Mouse (Mus musculus): Measurements from ENCODE around the gene Diaph3. TPM values are rescaled to one million over a fixed set of nuclear protein-coding genes. Genes with fewer than 3 reads are reported as not detected.

The Diaph3 gene
- total RNA-seq, 4 experiments from 2014 or later: 0.73 to 1.7 (median 0.96) TPM

DNA sequence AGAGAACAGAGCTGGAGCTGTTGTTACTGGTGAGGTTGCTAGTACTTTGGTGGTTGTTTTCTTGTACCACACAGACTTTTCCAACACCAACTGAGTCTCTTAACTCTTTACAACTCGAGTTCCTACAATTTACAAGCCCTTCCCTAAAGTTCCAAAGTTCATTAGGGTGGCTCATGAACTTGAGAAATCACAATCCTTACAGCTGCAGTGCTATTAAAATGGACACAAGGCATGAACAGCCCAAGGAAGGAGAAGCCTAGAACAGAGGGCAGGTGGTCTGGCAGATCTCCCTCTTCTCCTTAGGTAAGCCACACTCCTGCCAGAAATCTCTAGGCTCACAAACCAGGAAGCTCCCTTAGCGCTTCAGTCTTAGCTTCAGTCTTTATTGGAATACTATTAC is 303.4 kb downstream of the Diaph3 start:
- no peak for DNase-seq

DNA sequence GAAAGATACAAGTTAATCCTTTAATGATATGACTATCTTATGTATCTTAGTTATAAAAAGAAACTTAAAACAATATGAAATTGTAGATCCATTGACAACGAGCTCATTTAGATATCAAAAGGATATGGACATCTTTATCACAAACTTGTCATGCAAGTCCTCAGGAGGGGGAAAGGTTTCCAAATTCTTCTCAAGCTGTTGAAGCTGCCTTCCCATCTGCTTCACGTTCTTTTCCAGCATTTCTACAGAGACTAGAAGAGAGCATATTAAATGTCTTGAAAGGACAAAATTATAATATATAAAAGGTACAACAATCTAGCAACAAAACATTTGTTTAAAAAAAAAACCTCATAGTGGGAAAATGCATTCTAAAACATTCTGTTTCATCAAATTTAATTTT is 306.2 kb downstream of the Diaph3 start:
- no peak for DNase-seq

DNA sequence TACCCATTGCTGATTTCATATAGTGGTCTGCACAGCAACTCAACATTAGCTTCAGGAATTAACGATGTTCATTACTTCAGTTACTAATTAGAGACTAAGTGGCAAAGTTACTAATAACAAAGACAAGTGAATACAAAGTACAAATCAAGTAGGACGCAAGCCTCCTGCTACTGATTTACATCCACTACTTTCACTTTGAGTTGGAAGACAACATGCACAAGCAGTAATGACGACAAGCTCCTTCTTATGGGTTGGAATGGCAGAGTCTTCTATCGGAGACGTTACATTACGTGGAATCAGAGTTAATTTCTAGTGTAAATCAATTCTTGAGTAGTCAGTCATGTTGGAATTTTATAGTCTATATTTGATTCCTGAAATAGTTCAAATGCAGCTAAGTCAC is 306.8 kb downstream of the Diaph3 start:
- DNase-seq: no peak

DNA sequence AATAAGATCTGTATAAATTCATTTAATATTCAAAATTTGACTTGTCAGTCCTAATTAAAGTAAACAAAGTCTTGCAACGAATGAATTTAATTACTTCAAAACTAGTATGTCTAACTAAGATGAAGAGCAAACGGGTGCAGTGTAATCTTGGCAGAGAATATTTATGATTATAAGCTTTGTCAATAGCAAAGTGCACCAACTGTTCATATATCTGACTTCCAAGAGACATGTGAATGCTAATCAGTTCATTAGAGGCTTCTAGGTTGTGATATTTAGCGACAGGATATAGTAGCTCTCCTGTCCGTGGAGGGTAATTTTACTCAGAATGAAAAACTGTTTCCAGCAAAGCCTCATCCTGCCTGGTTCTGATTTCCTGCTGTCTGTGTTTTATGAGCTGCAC is 308.0 kb downstream of the Diaph3 start:
- DNase-seq: no peak

DNA sequence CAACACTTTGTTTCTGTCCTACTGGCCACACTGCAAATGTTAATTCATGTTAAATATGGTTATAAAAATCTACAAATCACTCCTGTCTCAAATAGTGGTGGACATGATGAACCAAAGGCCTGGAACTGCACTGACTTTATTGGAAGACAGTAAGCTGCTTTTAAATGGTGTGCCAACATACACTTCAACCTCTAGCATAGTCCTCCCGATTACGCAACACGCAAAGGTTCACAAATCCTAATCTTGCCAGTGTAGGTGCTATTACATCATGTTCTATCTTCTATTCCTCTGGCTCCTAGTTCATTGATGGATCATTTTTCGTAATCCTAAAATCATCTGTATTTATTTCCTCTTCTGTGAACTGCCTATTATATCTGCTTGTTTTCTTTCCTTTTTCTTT is 324.8 kb downstream of the Diaph3 start:
- DNase-seq: no peak

DNA sequence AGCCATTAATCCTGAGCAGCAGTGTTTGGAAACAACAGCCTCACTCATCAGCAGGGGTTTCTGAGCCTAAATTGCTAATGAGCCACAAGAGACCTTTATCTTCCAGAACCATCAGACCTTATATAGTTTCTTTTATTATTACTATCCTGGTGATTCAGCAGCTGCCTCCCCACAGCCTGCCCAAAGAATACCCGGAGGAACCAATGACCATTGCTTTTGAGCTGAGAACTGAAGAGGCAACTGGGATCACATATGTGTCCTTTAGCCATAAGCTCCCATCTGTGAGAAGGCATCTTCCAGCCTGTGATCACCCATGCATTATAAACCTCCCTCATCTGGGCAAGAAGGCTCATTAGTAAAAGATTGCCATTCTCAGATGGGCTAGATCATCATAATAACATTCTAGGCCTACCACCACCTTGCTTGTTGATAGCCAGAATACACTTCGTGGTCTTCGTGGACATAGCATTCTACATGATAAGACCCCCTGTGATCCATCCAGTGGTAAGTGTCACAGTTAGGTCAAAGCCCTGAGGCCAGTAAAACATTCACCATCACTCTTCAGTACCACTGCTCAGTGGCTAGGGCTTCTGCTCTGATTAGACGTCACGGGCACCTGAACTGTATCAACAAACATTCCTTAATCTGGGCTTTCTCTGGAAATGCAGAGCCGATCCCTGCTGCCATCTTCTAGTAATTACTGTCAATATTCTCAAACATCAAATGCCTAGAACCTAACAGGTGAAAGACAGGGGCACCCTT is 352.0 kb downstream of the Diaph3 start:
- no peak for DNase-seq

DNA sequence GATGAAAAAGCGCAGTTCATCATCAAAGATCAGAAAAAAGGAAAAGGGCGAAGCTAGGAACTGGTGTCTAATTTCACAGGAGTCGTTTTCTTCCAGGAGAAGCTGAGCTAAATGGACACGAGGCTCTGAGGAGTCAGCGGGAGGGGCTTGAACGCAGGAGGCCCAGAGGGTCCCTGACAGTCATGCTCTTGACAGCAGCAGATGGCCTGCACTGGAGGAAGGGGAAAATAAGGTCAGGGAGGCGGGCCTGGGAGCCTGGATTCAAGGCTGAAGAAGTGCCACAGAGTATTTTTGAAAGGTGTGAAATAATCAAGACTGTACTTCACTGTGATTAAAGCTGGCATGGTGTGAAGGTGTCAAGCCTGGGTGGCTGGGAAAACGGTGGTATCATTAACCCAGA is 354.2 kb downstream of the Diaph3 start:
- no peak for DNase-seq

DNA sequence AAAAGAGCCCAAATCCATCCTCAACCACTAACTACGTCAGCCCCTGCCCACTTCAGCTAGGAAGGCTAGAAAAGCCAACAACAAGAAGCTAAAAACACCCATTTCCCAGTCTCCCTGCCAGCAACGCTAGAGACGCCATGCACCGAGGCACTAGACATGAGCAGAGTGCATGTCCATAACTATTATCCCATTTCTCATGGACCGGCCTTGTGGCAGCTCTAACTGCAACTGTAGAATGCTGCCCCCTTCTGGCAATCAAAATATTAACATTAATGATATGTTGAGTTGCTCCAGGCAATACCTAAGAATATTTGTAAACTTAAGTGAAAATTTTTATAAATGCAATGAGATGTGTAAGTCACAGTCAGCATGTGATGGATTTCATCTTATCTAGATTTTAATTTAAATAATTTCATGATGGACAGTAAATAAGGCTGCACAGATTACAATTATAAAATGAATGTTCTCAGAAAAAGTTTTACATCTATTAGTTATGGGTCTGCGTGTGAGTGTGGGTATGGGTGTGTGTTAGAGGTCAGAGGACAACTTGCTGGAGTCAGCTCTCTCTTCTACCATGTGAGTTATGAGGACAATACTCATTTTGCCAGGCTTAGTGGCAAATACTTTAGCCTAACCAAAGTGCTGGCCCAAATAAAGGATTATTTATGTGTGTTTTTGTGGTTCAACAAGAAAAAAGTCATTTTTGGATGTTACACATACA is 359.3 kb downstream of the Diaph3 start:
- peak; percentile 2 for DNase-seq

DNA sequence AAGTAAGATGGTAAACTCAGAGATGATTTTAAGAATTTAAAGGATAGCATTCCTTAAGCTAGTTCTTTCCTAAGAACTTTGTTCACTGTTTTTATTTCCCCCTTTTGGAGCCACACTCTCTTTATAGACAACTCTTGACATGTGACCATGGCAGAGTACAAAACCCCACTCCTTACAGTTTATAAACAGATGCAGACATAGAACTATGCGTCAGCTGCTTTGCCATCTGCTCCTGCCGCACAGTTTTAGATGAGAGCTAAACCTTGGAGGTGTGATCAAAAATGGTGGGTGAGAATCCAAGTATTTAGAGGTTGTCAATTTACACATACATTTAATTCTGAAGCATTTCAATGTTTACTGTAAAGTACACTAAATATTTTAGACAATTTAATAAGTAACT is 367.7 kb downstream of the Diaph3 start:
- DNase-seq: no peak

DNA sequence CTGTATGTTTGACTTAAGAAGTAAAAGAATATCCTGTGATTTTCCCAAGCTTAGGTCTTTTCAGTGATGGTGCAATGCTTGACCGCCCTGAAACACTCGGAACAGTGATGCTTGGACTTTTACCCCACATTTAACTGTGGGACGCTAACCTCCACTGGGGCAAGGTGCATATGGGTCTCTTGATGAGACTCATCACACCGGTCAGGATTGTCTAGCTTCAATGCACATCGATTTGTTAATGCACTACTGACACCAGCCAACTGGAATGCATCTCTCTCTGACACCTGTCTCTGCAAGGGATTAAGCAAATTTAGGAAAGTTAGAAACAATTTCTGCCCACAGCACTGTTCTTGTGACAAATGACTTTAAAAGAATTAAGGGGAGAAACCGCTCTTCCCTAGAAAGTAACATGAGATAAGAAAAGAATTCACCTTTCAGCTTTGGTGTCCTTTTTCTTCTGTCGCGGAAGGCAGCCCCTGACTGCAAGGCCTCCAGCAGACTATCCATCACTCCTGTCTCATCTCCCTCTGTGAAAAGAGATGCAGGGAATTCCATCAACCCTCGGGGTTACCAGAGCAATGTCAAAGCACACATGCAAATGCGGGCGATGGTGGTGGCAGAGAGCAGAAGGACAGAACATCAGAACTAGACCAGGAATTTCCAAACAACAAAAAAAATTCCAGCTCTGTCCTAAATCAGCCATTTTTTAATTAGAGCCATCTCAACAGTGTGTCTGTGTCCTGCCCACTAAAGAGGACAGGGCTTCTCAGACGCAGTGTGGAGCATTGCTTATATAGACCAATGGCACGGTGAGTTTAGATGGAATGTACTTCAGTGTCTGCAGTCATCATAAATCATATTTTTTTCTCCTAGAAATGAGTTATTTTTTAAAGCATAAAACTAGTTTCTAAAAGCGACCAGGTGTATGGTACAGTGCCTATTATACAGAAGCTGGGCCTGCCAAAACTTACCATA is 368.6 kb downstream of the Diaph3 start:
- DNase-seq: no peak

DNA sequence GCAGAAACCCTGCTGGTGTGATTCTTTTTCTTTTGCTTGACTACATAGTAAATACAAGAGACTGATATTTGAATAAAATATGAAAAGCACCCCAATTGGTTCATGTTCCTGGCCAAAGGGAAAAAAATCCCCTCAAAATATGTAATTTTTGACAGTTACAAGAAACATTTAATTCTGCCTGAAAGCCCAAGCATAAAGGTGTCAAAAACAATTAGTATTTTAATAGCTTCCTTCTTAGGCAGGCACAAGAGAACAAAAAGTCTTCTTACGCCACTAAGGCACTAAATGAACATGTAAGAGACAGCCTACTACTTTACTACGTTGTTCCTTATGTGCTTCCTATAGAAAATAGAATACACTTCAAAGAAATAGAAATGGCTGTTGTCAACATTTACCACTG is 376.7 kb downstream of the Diaph3 start:
- no peak for DNase-seq

DNA sequence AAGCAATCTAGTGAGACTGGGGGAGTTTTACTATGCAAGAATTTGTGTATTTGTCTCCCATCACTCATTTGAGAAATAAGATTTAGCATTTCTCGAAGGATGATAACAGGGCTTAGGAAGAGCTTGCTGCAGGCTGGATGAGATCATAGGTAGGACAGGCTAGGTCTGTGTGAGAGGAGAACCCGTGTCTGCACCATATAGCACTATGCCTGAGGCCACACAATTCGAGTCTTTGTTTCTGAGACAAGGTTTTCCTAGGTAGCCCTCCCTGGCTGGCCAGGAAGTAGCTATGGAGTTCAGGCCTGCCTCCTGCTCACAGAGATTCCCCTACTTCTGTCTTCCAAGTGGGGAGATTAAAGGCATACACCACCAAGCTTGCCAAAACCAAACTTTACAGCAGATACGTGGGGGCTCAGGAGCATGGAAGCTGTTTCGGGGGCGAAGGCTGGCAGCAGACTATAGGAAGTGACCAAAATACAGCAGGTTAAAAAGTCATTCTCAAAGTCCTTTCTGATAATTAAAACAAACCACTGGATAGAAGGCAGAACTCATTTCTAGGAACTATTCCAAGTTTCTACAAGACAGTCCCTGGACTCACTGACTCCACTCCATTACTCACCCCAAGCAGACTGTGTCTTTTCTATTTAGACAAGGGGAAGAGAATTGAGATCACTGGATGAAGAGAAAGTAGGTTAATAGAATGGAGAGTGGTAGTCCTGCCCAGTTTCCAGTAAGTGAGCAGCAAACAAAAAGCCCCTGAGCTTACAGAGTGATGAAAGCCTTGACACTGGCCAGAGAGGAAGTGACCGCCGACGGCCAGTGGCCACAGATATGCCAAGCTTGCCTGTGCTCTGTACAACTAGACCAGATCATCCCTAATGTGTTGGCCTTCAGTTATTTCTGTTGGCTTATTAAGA is 383.2 kb downstream of the Diaph3 start:
- DNase-seq: no peak

DNA sequence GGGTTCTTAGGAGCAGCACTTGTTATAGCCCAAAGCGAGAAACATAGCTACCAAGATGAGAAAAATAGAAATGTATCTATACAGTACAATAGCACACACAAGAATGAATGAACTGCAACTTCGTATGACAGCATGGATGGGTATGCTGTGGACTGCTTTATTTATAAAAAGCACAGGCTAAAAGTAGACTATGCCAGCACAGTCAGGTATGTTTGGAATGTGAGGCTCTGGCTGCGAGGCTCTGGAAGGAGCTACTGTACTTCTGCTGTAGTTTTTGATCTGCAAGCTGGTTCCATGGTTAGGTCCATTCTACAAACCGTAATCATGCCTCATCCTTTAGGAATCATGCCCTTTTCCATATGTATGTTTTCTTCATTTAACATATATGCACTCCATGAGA is 383.9 kb downstream of the Diaph3 start:
- DNase-seq: no peak

DNA sequence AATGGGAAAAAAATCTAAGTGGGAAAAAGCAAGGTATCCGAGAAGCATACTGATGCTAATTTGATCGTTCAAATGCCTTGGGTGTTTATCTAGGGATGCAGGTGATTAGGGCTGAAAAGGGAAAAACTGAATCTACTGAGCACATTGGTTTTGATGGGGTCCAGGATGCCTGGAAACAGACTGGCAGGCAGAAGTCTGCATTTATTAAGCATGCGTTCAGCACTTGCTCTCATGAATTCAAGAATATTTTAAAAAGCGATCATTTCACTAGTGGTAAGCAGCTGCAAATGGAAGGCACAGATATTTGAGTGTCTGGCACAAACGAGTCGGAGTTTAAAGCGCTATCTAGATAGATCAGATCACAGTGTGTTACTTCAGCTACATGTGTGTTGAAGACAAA is 390.7 kb downstream of the Diaph3 start:
- no peak for DNase-seq

DNA sequence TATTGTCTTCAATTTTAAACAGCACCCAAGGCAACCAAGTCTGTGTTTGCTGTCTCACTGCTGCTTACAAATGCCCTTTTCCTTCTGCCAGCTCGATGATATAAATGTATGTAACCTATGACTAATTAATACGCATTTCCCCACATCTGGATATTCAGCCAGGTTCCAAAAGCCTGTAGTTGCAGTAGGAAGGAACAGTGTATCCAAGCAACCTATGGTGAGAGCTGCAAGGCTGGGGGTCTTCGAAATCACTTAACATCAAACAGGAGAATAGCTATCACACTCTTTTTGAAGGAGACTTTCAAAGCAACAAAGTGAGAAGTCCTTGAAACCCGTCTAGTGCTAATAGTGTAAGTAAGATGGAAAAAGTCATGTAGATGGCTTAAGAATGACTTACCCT is 391.6 kb downstream of the Diaph3 start:
- no peak for DNase-seq

DNA sequence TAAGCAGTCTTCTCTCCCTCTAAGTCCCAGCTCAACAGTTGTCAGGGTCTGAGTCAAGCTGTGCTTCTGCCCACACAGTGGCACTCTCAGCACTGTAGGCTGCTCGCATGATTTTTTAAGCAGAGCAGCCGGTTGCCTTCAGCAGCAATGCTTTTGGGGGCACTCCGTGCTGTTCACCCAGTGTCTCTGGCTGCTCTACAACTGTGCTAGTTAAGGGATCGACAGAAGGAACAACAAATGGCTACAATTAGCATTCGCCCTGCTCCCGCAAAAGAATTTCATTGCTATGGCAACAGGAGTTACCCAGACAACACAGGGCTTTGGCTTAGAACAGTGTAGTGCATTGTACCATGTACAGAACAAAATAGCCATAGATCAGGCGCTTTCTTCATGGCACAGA is 392.2 kb downstream of the Diaph3 start:
- DNase-seq: no peak

DNA sequence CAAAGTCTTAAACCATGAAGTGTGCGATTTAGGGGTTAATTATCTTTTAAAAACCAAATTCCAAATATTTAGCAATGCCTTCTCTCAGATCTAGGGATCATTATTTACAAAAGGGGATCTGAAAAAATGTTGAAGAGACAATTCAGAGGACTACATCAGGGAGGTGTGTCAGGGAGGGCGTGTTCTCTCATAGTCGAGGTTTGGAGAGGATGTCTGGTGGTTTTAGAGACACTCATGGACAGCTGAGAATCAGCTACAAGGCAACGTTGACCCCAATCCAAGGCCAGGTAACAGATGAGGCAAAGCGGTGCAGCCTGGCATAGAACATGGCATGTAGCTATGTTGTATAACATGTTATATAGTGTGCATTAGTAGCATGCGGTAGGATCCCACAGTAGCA is 396.5 kb downstream of the Diaph3 start:
- DNase-seq: no peak

DNA sequence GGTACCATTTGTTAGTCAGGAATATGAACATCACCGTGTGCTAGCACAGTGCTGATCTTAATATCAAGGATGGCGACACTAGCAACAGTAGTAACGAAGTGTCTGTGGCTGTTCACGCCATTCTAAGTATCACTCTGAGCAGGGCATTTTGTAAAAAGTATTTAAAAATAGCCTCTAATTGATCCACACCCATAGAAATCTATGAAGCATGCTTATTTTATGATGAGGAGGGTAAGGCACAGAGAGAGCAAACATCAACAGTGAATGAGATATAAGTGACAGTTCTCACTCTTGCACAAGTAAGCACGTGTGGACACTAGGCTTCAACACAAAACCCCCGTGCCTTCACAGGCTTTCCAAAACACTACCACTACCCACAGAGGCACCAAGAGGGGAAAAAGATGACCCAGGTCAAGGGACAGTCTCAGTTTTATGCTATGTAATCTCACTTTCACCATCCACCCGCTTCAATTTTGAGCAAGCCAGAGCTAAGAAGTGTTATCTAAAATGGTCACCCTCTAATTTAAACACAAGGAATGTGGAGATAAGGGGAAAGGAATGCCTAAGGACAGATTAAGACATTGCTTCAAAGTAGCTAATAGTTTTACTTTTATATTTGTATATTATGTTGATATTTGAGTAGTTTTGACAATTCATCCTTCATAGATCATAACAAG is 399.0 kb downstream of the Diaph3 start:
- DNase-seq: no peak

DNA sequence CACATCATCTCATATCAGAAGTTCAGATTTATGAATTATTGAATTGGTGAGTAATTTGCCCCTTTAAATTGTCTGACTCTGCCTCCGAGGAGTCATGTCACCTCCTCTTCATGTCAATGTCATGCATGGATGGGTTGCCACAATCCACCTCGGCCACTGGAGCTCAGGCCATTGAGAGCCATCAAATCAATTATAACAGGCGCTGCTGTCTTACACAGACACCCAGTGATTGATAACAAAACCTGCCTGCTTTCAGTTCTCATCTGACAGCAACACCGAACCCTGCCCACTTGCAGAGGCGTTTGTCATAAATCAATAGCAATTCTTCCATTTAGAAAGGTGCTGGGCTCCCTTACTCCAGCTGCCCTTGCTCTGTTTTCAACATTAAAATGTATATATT is 402.1 kb downstream of the Diaph3 start:
- DNase-seq: no peak

DNA sequence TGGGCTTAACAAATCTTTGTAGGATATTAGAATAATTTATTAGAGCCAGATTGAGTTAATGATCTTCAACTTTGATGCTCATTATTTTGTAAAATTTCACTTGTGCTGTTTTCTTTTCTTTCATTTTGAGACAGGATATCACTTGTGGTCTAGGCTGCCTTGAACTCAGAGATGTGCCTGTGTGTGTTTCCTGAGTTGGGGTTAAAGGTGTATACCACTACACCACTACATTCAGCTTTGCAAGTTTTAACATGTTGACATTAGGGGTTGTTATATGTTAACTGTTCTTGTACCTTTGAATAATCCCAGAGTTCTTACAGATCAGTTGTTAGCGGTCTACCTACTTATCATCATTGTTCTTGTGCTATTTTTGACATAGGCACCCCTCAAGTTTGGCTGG is 404.4 kb downstream of the Diaph3 start:
- DNase-seq: no peak

DNA sequence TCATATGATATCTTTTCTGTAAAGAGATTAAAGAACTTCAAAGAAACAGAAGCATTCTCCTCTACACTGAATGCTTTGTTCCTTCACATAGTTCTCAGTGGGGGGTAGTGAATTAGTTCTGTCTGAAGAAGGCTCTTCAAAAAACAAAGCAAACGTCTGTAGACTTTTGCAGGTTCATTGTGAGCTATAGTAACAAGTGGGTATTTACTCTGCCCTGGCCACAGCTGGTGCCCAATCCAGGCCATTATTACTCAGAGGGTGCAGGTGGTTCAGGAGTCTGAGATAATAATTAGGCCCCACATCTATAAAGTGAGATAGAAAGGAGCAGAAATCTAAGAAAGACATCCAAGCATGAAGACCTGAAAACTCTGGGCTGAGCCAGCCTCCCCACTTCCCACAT is 409.7 kb downstream of the Diaph3 start:
- DNase-seq: no peak

All from adrenal gland, adult 8-10 months (tissue).